Mouse (Mus musculus) thymus, postnatal 25 days (tissue): ENCODE data around the gene Rasal1.

Experiments
- DNase-seq: peaks from one replicate; pipeline ENCODE4 v3.0.0; 2022

Rasal1 gene

DNA sequence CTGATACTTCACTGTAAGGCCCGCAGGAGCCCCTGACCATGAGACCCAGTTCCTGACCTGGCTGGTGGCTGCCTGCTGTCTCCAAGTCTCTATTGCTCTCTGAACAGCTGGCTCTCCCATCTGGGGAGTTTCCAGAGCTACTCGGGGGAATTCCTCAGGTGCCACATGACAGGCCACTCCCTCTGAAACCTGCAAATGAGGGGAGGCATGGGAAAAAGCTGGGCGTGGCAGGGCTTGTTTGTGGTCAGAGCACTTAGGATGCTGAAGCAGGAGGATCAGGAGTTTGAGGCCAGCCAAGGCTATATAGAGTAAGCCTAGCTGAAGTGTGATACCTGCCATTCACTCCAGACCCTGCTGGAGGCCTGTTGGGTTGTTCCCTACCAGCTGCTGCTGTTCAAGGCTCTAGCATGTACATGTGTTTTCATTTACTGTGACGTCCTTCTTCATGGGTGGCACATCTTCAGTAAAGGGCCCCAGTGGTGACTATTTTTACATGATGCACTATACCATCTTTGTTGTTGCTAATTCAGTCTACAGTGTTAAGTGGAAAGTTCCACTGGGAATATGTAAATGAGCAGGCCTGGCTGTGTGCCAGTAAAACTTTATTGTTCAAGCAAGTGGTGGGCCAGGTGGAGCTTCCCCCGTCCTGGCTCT lies 26.3 kb upstream of the Rasal1 start:
- DNase-seq = peak; percentile 62

DNA sequence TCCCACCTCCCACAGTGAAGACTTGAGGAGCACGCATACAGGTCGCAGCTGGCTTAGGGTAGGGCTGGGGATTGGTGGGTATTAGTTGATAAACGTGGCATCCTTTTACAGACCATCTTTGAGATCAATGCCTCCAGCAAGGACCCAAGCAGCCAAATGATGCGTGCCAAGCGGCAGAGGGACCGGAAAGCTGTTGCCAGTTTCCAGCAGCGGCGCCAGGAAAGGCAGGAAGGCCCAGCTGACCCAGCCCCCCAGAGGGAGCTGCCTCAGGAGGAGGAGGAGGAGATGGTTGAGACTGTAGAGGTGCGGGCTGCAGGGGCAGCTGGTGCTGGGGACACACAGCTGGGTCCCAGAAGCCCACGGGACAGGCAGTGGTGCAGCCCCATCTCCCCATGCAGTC lies 24.2 kb upstream of the Rasal1 start:
- DNase-seq = no peak

DNA sequence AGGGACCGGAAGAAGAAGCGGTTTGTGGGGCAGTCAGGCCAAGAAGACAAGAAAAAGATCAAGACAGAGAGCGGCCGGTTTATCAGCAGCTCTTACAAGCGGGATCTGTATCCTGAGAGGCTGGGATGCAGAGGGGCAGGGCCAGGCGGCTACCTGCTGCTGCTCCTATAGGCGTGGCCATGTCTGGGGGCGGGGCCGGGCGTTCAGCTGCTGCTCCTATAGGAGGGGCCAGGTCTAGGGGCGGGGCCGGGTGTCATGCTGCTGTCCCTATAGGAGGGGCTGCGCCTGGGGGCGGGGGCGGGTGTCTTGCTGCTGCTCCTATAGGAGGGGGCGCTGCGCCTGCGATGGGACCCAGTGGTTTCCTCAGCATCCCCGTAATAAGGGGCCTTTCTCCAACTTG lies 22.2 kb upstream of the Rasal1 start:
- DNase-seq = peak; percentile 36

DNA sequence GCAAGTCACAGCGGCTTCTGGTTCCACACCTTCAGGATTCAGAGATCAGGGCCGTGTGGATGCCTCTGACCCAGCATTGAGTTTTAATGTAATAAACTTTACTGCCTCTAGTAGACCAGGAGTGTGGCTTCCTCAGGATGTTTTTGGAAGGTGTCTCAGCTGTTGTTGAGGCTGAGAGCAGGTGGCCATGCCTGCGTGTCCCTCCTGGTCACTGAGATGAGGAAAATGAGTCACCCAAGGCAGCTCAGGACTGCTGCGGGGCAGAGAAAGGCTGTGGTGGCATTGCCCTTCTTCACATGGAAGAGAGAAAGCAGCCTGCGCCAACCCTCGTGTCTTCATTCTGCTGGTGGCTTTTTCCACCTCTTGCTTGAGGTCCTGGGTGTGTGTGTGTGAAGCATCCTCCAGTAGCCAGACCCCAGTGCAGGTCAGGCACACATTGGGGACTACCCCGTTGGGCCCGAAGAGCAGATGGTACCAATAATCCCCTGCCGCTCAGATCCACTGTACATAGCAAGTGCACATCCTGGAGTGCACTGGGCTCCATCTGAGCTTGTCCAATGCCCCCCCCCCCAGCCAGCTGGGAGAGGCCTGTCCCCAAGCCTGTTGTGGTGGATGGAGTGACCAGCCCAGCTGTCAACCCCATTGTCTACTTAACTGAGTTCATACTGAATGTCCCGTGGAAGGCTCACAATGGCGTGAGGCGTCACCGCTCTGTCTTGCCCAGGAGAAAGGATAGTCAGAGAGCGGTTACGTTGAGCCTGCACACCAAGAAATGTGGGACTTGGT lies 20.9 kb upstream of the Rasal1 start:
- DNase-seq = no peak

DNA sequence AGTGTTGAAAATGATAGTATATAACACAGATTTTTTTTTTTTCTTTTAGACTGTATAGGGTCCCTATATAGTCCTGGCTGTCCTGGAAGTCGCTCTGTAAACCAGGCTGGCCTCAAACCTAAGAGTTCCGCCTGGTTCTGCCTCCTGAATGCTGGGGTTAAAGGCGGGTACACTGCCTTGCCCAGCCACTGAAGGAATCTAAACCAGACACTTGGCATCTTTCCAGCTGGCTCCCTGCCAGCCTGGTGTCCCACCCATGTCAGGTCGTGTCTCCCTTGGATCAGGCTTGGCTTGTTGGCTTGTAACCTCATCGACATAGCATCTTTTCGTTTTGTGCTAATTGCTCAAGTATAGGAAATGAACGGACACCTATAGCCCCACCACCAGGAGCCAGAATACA lies 20.0 kb upstream of the Rasal1 start:
- DNase-seq = no peak

DNA sequence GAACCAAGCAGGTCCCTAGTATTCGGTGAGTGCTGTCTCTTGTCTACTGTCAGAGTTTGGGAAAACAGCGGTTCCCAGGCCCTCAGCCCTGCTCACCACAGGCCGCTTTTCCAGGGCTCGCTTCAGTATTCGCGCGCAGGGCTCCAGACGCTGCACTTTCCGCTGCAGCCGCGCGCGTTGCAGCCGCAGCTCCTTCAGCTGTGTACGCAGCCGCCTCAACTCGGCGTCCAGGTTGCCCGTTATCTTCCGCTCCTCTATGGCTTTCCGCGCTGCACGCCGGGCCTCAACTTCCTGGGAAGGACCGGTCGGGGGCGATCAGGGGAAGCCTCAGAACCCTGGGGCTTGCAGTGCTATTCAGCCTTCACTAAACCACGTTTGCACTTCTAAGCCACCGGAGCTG lies 17.5 kb upstream of the Rasal1 start:
- DNase-seq = peak; percentile 71

GRCm38 (mm10) chr5:120631892-120632291 lies 16.7 kb upstream of the Rasal1 start:
- DNase-seq = no peak

- DNase-seq = no peak
Observed at GRCm38 (mm10) chr5:120634131-120634530, 14.5 kb upstream of the Rasal1 start, which contains the start of gene Cfap73. Gene Cfap73 (minus strand): TSS chr5:120634235.

DNA sequence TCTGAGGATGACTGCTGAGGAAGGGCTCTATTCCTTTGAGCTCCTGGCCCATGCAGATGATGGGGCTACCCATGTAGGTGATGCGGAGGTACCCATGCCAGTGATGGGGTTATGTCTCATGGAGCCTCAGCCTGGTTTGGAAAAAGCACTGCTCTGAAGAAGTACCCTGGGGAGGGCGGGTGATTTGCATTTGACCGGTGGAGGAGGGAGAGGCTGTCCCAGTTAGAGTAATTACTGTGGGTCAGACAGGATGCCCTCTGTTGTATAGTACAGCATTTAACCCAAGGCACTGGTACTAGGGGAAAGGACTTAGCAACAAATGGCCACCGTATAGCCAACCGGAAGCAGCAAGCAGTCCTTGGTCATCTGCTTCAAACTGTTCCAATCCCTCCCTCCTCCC lies 13.8 kb upstream of the Rasal1 start:
- no peak for DNase-seq

DNA sequence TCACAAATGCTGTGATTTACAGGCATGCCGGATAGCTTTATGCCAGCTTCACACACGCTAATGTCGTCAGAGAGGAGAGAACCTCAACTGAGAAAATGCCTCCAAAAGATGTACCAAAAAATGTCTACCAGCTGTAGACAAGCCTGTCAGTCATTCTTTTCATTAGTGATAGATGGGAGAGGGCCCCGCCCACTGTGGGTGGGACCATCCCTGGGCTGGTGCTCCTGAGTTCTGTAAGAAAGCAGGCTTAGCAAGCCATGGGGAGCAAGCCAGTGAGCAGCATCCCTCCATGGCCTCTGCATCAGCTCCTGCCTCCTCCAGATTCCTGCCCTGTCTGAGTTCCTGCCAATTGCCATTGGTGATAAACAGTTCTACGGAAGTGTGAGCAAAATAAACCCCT lies 13.0 kb upstream of the Rasal1 start:
- no peak for DNase-seq

- no peak for DNase-seq
Observed at GRCm38 (mm10) chr5:120640094-120640493, 8.5 kb upstream of the Rasal1 start.

GRCm38 (mm10) chr5:120643365-120644085 lies 5.1 kb upstream of the Rasal1 start:
- DNase-seq = no peak

- DNase-seq = no peak
Observed at GRCm38 (mm10) chr5:120644227-120644626, 4.4 kb upstream of the Rasal1 start.

DNA sequence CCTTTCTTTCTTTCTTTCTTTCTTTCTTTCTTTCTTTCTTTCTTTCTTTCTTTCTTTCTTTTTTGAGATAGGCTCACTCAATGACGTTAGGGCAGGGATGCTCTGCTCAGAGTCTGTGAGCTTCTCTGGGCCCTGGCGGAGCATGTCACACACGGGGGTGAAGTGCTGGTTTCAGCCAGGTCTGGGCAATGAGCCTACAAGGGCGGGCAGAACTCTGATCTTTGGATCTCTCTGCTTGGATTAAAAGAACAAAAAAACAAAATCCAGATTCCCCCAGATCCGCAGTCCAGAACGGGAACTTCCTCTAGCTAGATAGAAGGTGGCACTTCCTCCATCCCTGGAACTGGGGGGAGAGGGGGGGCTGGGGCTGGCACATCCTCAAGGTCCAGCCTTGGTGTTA lies 2.8 kb upstream of the Rasal1 start:
- no peak for DNase-seq

GRCm38 (mm10) chr5:120647361-120647760 lies 1.3 kb upstream of the Rasal1 start:
- DNase-seq = peak; percentile 38

DNA sequence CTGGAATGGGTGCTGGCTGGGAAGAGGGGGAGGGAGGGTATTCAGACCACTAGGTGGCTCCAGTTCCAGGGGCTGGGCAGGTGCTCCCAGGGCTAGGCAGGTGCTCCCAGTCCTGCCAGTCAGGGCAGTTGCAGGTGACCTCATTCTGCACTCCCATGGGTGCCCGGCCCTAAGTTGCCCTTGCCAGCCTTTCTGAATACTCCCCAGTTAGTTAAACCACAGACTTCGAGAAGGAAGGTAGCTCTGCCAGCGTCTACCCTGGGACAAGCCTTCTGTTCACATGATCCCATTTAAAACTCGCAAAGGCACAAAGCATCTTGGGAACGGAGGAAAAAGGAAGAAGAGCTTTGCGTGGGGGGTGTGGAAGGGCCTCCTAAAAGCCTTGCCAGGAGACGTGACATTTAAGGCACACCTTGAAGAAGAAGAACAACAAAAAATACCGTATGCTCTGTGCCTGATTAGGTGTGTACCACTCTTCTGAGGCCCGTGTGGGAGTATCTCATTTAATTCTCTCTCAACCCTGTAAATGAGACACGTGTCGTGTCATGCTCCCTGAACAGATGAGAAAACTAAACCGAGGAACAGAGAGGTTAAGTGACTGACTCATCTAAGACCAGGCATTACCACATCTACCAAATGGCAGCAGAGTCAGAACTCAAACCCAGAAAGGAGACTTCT lies 659 bp upstream of the Rasal1 start:
- DNase-seq = peak; percentile 55

DNA sequence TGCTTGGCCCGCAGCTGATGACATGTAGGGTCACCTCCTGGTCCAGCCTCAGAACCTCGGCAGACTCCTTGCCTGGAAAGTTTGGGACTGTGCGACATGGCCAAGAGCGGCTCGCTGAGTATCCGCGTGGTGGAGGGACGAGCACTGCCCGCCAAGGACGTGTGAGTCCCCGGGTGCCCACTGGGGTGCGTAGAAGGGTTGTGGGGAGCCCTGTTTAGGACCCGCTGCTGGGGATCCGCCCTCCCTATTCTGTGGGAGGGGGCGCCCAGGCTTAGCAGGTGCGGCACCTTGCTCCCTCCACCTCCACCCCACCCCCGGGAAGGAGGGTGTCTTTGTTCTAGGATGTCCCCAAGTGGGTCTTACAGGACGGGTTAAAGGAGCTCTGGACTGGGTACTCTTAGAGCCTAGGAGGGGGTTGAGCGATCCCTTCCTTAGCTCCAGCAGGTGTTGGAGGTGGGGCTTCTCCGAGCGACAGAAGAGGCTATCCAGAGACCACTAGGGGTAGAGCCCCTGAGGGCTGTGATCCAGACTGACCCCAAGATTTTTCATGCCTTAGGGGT lies 842 bp downstream of the Rasal1 start:
- peak; percentile 61 for DNase-seq

DNA sequence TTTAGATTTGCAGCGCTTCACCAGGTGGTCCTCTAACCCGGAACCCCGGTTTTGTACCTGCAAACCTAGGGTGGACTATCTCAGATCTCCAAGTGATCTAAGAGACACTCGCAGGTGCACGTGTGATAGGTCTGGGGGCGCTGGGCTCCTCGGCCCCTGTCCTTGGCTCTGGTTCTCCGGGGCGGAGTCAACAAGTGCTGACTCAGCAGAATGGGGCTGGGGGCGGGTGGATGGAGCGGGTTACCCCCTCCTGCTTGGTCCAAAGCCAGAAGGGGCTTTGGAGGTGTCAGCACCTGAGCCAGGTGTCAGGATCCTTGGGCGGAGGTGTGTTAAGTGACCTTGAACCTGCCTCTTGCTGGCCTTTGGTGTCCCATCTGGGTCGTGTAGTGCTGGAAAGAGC lies 1.3 kb downstream of the Rasal1 start:
- DNase-seq = no peak

- no peak for DNase-seq
Observed at GRCm38 (mm10) chr5:120651230-120651629, 2.6 kb downstream of the Rasal1 start.

DNA sequence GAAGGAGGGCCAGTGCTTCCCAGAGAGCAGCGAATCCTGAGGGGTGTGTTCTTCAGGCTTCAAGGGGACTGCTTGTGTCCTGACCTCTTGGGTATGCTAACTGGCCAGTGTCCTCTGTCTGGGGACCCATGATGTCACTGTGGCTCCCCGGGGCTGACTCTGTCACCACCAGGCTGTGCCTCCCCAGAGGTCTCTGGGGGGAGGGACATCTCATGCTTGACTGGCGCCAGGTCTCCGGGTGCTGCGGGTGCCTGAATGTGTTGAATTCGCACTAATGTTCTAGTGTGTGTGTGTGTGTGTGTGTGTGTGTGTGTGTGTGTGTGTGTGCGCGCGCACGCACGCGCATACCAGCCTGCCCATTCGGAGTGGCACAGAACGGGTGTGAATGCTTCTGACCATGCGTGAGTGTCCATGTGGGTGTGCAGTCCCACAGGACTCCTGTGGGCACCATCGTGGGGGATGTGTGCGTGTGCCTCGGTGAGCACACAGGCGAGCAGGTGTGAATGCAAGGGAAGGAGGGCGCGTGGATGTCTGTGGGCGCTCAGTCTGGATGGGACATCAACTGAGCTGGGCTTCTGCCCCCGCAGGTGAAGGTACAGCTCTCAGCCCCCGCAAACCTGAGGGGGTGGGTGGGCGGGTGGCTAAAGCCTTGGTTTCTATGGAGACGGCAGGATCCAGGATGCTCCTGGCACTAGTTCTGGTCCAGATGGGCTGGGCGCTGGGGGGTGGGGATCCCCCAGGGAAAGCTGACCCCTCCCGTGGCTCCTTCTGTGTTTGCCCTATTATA lies 4.5 kb downstream of the Rasal1 start:
- no peak for DNase-seq

- DNase-seq = no peak
Observed at GRCm38 (mm10) chr5:120653873-120654272, 5.3 kb downstream of the Rasal1 start.

DNA sequence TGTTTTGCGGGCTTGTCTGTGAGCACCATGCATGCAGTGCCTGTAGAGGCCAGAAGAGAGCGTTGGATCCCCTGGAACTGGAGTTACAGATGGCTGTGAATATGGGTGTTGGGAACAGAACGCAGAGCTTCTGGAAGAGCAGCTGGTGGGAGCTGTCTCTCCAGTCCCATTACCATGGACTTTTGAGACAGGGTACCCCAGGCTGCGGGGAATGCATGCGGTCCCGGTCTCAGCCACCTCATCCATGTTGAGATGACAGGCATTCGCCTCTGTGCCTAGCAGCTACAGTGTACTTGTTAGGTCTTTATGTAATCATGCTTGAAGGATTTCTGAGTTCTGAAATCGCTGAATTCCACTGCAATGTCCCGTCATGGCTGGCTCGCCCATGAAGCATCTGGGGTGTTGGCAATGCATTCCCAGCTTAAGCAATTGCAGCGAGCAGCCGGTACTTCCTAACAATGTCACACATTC lies 7.7 kb downstream of the Rasal1 start:
- no peak for DNase-seq
